Mouse (Mus musculus): ENCODE measurements around the gene Fastk. TPM values are rescaled to one million over a fixed set of nuclear protein-coding genes. Genes with fewer than 3 reads are reported as not detected.

The Fastk gene
- polyA plus RNA-seq, 1 experiment from 2014 or later = 40.6 TPM

- Histone ChIP-seq H3K4me2 (ENCODE audit: low read depth, low read length) (no peak overlapping the region), H3K4me3 (ENCODE audit: low read depth, low read length) (no peak overlapping the region), H3K27me3 (ENCODE audit: insufficient read depth, low read length) (0 out of 2 replicates have a peak, but pooled peaks cover 4% of the 10 kb centered on the region), H3K9me3 (ENCODE audit: low read length) (no peaks in the 10 kb centered on the region), H3K4me1 (ENCODE audit: insufficient read depth) (peaks cover 43% of the 10 kb centered on the region), H3K27ac (ENCODE audit: low read depth) (0 out of 2 replicates have a peak overlapping the region, but pooled peaks have one; percentile 92), H3K9ac (replicated peaks) (no peak overlapping the region), H3K36me3 (replicated peaks; ENCODE audit: insufficient read depth, low read length) (no peaks in the 10 kb centered on the region)
- DNase-seq (no peak), ATAC-seq (no peak)
- TF ChIP-seq EP300 (IDR thresholded peaks at IDR 0.05; ENCODE audit: low read depth) = no peak
- 73% methylated on average over 7 of the region's 7 CpGs for WGBS (ENCODE audit: insufficient replicate concordance)
These were observed 52.4 kb downstream of the Fastk start for GRCm38 (mm10) chr5:24392724-24393123.

GRCm38 (mm10) chr5:24391864-24392263 lies 53.2 kb downstream of the Fastk start, which contains the start of gene Atg9b:
Gene Atg9b (minus strand): TSS chr5:24392143.
- no peaks in the 10 kb centered on the region for H3K36me3 ChIP-seq (replicated peaks; ENCODE audit: insufficient read depth, low read length)

DNA sequence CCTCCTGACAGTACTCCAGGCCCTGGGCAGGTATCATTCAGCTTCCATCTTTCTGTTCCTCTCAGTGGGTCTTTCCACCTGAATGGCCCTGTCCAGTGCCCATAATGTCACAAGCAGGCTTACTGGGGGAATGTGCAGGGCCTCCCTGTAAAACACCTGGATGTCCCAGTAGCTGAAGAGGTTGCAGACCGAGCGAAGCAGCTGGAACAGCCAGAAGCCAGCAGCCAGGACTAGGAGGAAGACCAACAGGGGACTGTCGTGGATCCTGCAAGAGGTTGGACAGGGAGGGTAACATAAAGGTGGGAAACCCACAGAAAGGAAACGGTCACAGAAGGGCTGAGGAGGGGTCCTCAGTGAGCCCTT lies 55.4 kb downstream of the Fastk start:
- peak overlapping the region; percentile 14; the same call in 1 of the 2 replicates for H3K4me2 ChIP-seq (ENCODE audit: low read depth, low read length)
- H3K9me3 ChIP-seq (ENCODE audit: low read length) = no peaks in the 10 kb centered on the region
- DNase-seq = no peak
- H3K27ac ChIP-seq (ENCODE audit: low read depth) = 0 out of 2 replicates have a peak overlapping the region, but pooled peaks have one; percentile 22
- no peak overlapping the region for H3K4me3 ChIP-seq (ENCODE audit: low read depth, low read length)
- ATAC-seq = no peak
- peaks cover 55% of the 10 kb centered on the region for H3K4me1 ChIP-seq (ENCODE audit: insufficient read depth)
- WGBS (ENCODE audit: insufficient replicate concordance) = 85% methylated on average over 4 of the region's 4 CpGs
- peaks cover 9% of the 10 kb centered on the region for H3K27me3 ChIP-seq (ENCODE audit: insufficient read depth, low read length)
- H3K36me3 ChIP-seq (replicated peaks; ENCODE audit: insufficient read depth, low read length) = no peaks in the 10 kb centered on the region
- H3K9ac ChIP-seq (replicated peaks) = no peak overlapping the region
- TF ChIP-seq EP300 (IDR thresholded peaks at IDR 0.05; ENCODE audit: low read depth) = no peak
- TF ChIP-seq CTCF (IDR thresholded peaks at IDR 0.05; ENCODE audit: low read depth) = no peak

More at GRCm38 (mm10) chr5:24391864-24392263, 53.2 kb downstream of the Fastk start, which contains the start of gene Atg9b:
- DNase-seq (no peak), ATAC-seq (no peak)
- H3K27me3 ChIP-seq (ENCODE audit: insufficient read depth, low read length) = peaks cover 9% of the 10 kb centered on the region
- H3K9me3 ChIP-seq (ENCODE audit: low read length) = no peaks in the 10 kb centered on the region
- H3K4me1 ChIP-seq (ENCODE audit: insufficient read depth) = peaks cover 51% of the 10 kb centered on the region
- TF ChIP-seq EP300 (IDR thresholded peaks at IDR 0.05; ENCODE audit: low read depth) = no peak
- no peak for TF ChIP-seq CTCF (IDR thresholded peaks at IDR 0.05; ENCODE audit: low read depth)
- H3K27ac ChIP-seq (ENCODE audit: low read depth) = 0 out of 2 replicates have a peak within 1 kb of the TSS, but pooled peaks have one; percentile 92
- H3K4me2 ChIP-seq (ENCODE audit: low read depth, low read length) = no peak within 1 kb of the TSS
- H3K9ac ChIP-seq (replicated peaks) = no peak within 1 kb of the TSS
- 84% methylated on average over 7 of the region's 7 CpGs for WGBS (ENCODE audit: insufficient replicate concordance)
- no peak within 1 kb of the TSS for H3K4me3 ChIP-seq (ENCODE audit: low read depth, low read length)

GRCm38 (mm10) chr5:24389011-24389657 lies 56.0 kb downstream of the Fastk start:
- Histone ChIP-seq H3K4me3 (ENCODE audit: low read depth, low read length) (no peak overlapping the region), H3K4me2 (ENCODE audit: low read depth, low read length) (peak overlapping the region; percentile 14; the same call in 1 of the 2 replicates), H3K36me3 (replicated peaks; ENCODE audit: insufficient read depth, low read length) (no peaks in the 10 kb centered on the region), H3K9ac (replicated peaks) (no peak overlapping the region), H3K9me3 (ENCODE audit: low read length) (no peaks in the 10 kb centered on the region), H3K4me1 (ENCODE audit: insufficient read depth) (peaks cover 60% of the 10 kb centered on the region), H3K27me3 (ENCODE audit: insufficient read depth, low read length) (peaks cover 9% of the 10 kb centered on the region), H3K27ac (ENCODE audit: low read depth) (0 out of 2 replicates have a peak overlapping the region, but pooled peaks have one; percentile 22)
- ATAC-seq (peak; percentile 20; the same call in 1 of the 2 replicates), DNase-seq (peak; percentile 52)
- TF ChIP-seq CTCF (IDR thresholded peaks at IDR 0.05; ENCODE audit: low read depth) (no peak), EP300 (IDR thresholded peaks at IDR 0.05; ENCODE audit: low read depth) (no peak)
- 39% methylated on average over 6 of the region's 7 CpGs for WGBS (ENCODE audit: insufficient replicate concordance)

Other genes starting within 250 kb of the Fastk start
- gene Kcnh2, start 93.7 kb downstream of the Fastk start, polyA plus RNA-seq (2015; fragmentation: Nextera tagmentation; extraction: Ambion mirVana) = 0.05 and 0.08 TPM in 2 replicates
- gene Nos3, start 80.5 kb downstream of the Fastk start, polyA plus RNA-seq (2015; fragmentation: Nextera tagmentation; extraction: Ambion mirVana) = 1.7 and 1.8 TPM in 2 replicates
- gene Atg9b, start 53.1 kb downstream of the Fastk start, polyA plus RNA-seq (2015; fragmentation: Nextera tagmentation; extraction: Ambion mirVana) = 0.25 and 0.48 TPM in 2 replicates
- gene Abcb8, start 51.6 kb downstream of the Fastk start, polyA plus RNA-seq (2015; fragmentation: Nextera tagmentation; extraction: Ambion mirVana) = 20.3 and 22.3 TPM in 2 replicates
- gene Asic3, start 31.9 kb downstream of the Fastk start, polyA plus RNA-seq (2015; fragmentation: Nextera tagmentation; extraction: Ambion mirVana) = 0.11 TPM in 1 of 2 replicates, not detected in the other
- 11.5 and 13.1 TPM in 2 replicates for gene Cdk5, start 21.8 kb downstream of the Fastk start, polyA plus RNA-seq (2015; fragmentation: Nextera tagmentation; extraction: Ambion mirVana)
- gene Slc4a2, start 21.4 kb downstream of the Fastk start, polyA plus RNA-seq (2015; fragmentation: Nextera tagmentation; extraction: Ambion mirVana) = 7.5 and 8.3 TPM in 2 replicates
- 5.2 and 5.5 TPM in 2 replicates for gene Tmub1, start 2.6 kb upstream of the Fastk start, polyA plus RNA-seq (2015; fragmentation: Nextera tagmentation; extraction: Ambion mirVana)
- gene Agap3, start 6.9 kb upstream of the Fastk start, polyA plus RNA-seq (2015; fragmentation: Nextera tagmentation; extraction: Ambion mirVana) = 8.3 and 9.1 TPM in 2 replicates
- gene Gbx1, start 81.9 kb upstream of the Fastk start, polyA plus RNA-seq (2015; fragmentation: Nextera tagmentation; extraction: Ambion mirVana) = not detected in 2 replicates
- 0.06 and 0.14 TPM in 2 replicates for gene Asb10, start 95.7 kb upstream of the Fastk start, polyA plus RNA-seq (2015; fragmentation: Nextera tagmentation; extraction: Ambion mirVana)
- gene 4931409K22Rik, start 111.5 kb upstream of the Fastk start, polyA plus RNA-seq (2015; fragmentation: Nextera tagmentation; extraction: Ambion mirVana) = not detected in 2 replicates
- 24.9 and 26.4 TPM in 2 replicates for gene Abcf2, start 132.2 kb upstream of the Fastk start, polyA plus RNA-seq (2015; fragmentation: Nextera tagmentation; extraction: Ambion mirVana)
- gene Chpf2, start 141.5 kb upstream of the Fastk start, polyA plus RNA-seq (2015; fragmentation: Nextera tagmentation; extraction: Ambion mirVana) = 13.8 and 15.9 TPM in 2 replicates
- 0.80 and 0.84 TPM in 2 replicates for gene Smarcd3, start 179.1 kb upstream of the Fastk start, polyA plus RNA-seq (2015; fragmentation: Nextera tagmentation; extraction: Ambion mirVana)
- 12.0 and 12.5 TPM in 2 replicates for gene Nub1, start 240.2 kb upstream of the Fastk start, polyA plus RNA-seq (2015; fragmentation: Nextera tagmentation; extraction: Ambion mirVana)